Mouse (Mus musculus): ENCODE data around the gene Nt5dc1. TPM values are rescaled to one million over a fixed set of nuclear protein-coding genes. Genes with fewer than 3 reads are reported as not detected.

The Nt5dc1 gene
- polyA plus RNA-seq, 1 experiment from 2014 or later, result 2.0 TPM

GRCm38 (mm10) chr10:34368138-34368537 is 50.2 kb downstream of the Nt5dc1 start:
- Histone ChIP-seq H3K4me2 (no peak overlapping the region), H3K4me1 (no peaks in the 10 kb centered on the region), H3K27ac (replicated peaks) (no peak overlapping the region), H3K4me3 (replicated peaks) (no peak overlapping the region), H3K9ac (replicated peaks) (no peak overlapping the region), H3K27me3 (replicated peaks) (no peaks in the 10 kb centered on the region), H3K36me3 (no peaks in the 10 kb centered on the region), H3K9me3 (replicated peaks) (no peaks in the 10 kb centered on the region)
- no peak for ATAC-seq (ENCODE audit: low FRiP score)
- 73% methylated on average over 5 of the region's 5 CpGs for WGBS

- Histone ChIP-seq H3K9me3 (replicated peaks) (no peaks in the 10 kb centered on the region), H3K4me2 (no peak overlapping the region), H3K4me3 (replicated peaks) (no peak overlapping the region), H3K9ac (replicated peaks) (no peak overlapping the region), H3K27me3 (replicated peaks) (no peaks in the 10 kb centered on the region), H3K27ac (replicated peaks) (no peak overlapping the region), H3K4me1 (no peaks in the 10 kb centered on the region), H3K36me3 (no peaks in the 10 kb centered on the region)
- ATAC-seq (ENCODE audit: low FRiP score), result no peak
Observed at GRCm38 (mm10) chr10:34363756-34364155, 54.6 kb downstream of the Nt5dc1 start.

- WGBS, result 70% methylated on average over 3 of the region's 3 CpGs
- no peak overlapping the region for H3K4me3 ChIP-seq (replicated peaks)
- no peak overlapping the region for H3K4me2 ChIP-seq
- H3K36me3 ChIP-seq, result no peaks in the 10 kb centered on the region
- no peak for ATAC-seq (ENCODE audit: low FRiP score)
- no peaks in the 10 kb centered on the region for H3K4me1 ChIP-seq
- no peak overlapping the region for H3K27ac ChIP-seq (replicated peaks)
- H3K27me3 ChIP-seq (replicated peaks), result no peaks in the 10 kb centered on the region
- no peak overlapping the region for H3K9ac ChIP-seq (replicated peaks)
- no peaks in the 10 kb centered on the region for H3K9me3 ChIP-seq (replicated peaks)
Observed at GRCm38 (mm10) chr10:34358263-34358662, 60.1 kb downstream of the Nt5dc1 start.

- no peak overlapping the region for H3K9ac ChIP-seq (replicated peaks)
- H3K36me3 ChIP-seq, result no peaks in the 10 kb centered on the region
- no peaks in the 10 kb centered on the region for H3K27me3 ChIP-seq (replicated peaks)
- no peaks in the 10 kb centered on the region for H3K4me1 ChIP-seq
- H3K27ac ChIP-seq (replicated peaks), result no peak overlapping the region
- no peak for ATAC-seq (ENCODE audit: low FRiP score)
- WGBS, result 89% methylated on average over 4 of the region's 4 CpGs
- no peaks in the 10 kb centered on the region for H3K9me3 ChIP-seq (replicated peaks)
- no peak overlapping the region for H3K4me3 ChIP-seq (replicated peaks)
- no peak overlapping the region for H3K4me2 ChIP-seq
Observed at GRCm38 (mm10) chr10:34352166-34352565, 66.2 kb downstream of the Nt5dc1 start.

GRCm38 (mm10) chr10:34341886-34342285 is 76.5 kb downstream of the Nt5dc1 start:
- Histone ChIP-seq H3K36me3 (no peaks in the 10 kb centered on the region), H3K9ac (replicated peaks) (no peak overlapping the region)

GRCm38 (mm10) chr10:34341014-34341413 is 77.3 kb downstream of the Nt5dc1 start:
- no peaks in the 10 kb centered on the region for H3K36me3 ChIP-seq
- H3K27me3 ChIP-seq (replicated peaks), result no peaks in the 10 kb centered on the region
- H3K27ac ChIP-seq (replicated peaks), result no peak overlapping the region
- no peak overlapping the region for H3K4me2 ChIP-seq
- no peak for ATAC-seq (ENCODE audit: low FRiP score)
- no peak overlapping the region for H3K4me3 ChIP-seq (replicated peaks)
- no peaks in the 10 kb centered on the region for H3K4me1 ChIP-seq
- H3K9ac ChIP-seq (replicated peaks), result no peak overlapping the region
- 81% methylated on average over 6 of the region's 6 CpGs for WGBS
- H3K9me3 ChIP-seq (replicated peaks), result no peaks in the 10 kb centered on the region

More at GRCm38 (mm10) chr10:34341886-34342285, 76.5 kb downstream of the Nt5dc1 start:
- no peaks in the 10 kb centered on the region for H3K27me3 ChIP-seq (replicated peaks)
- H3K27ac ChIP-seq (replicated peaks), result no peak overlapping the region
- ATAC-seq (ENCODE audit: low FRiP score), result no peak
- WGBS, result 69% methylated on average over 1 of the region's 1 CpGs
- no peaks in the 10 kb centered on the region for H3K9me3 ChIP-seq (replicated peaks)
- no peak overlapping the region for H3K4me2 ChIP-seq
- H3K4me3 ChIP-seq (replicated peaks), result no peak overlapping the region
- H3K4me1 ChIP-seq, result no peaks in the 10 kb centered on the region

GRCm38 (mm10) chr10:34328310-34328709 is 90.0 kb downstream of the Nt5dc1 start:
- no peaks in the 10 kb centered on the region for H3K9me3 ChIP-seq (replicated peaks)
- no peak overlapping the region for H3K9ac ChIP-seq (replicated peaks)
- 8% methylated on average over 2 of the region's 2 CpGs for WGBS
- H3K4me3 ChIP-seq (replicated peaks), result no peak overlapping the region
- peak; percentile 79; the same call in 1 of the 2 replicates for ATAC-seq (ENCODE audit: low FRiP score)
- no peak overlapping the region for H3K4me2 ChIP-seq
- no peaks in the 10 kb centered on the region for H3K4me1 ChIP-seq
- no peak overlapping the region for H3K27ac ChIP-seq (replicated peaks)
- no peaks in the 10 kb centered on the region for H3K27me3 ChIP-seq (replicated peaks)
- H3K36me3 ChIP-seq, result no peaks in the 10 kb centered on the region

- Histone ChIP-seq H3K27me3 (replicated peaks) (no peaks in the 10 kb centered on the region), H3K27ac (replicated peaks) (no peak overlapping the region), H3K4me1 (no peaks in the 10 kb centered on the region), H3K36me3 (no peaks in the 10 kb centered on the region), H3K4me2 (no peak overlapping the region), H3K9me3 (replicated peaks) (no peaks in the 10 kb centered on the region), H3K4me3 (replicated peaks) (no peak overlapping the region), H3K9ac (replicated peaks) (no peak overlapping the region)
- no peak for ATAC-seq (ENCODE audit: low FRiP score)
- WGBS, result 70% methylated on average over 5 of the region's 5 CpGs
Observed at GRCm38 (mm10) chr10:34327144-34327543, 91.2 kb downstream of the Nt5dc1 start.

- no peak overlapping the region for H3K4me3 ChIP-seq (replicated peaks)
- no peaks in the 10 kb centered on the region for H3K36me3 ChIP-seq
- H3K4me2 ChIP-seq, result no peak overlapping the region
- no peak overlapping the region for H3K9ac ChIP-seq (replicated peaks)
- no peak overlapping the region for H3K27ac ChIP-seq (replicated peaks)
- 18% methylated on average over 4 of the region's 4 CpGs for WGBS
- no peaks in the 10 kb centered on the region for H3K4me1 ChIP-seq
- H3K27me3 ChIP-seq (replicated peaks), result no peaks in the 10 kb centered on the region
- H3K9me3 ChIP-seq (replicated peaks), result no peaks in the 10 kb centered on the region
- ATAC-seq (ENCODE audit: low FRiP score), result no peak
Observed at GRCm38 (mm10) chr10:34326701-34327100, 91.7 kb downstream of the Nt5dc1 start.

GRCm38 (mm10) chr10:34320809-34321208 is 97.5 kb downstream of the Nt5dc1 start:
- 82% methylated on average over 2 of the region's 2 CpGs for WGBS
- H3K4me3 ChIP-seq (replicated peaks), result no peak overlapping the region
- no peak overlapping the region for H3K4me2 ChIP-seq
- no peak overlapping the region for H3K27ac ChIP-seq (replicated peaks)
- H3K9ac ChIP-seq (replicated peaks), result no peak overlapping the region
- H3K36me3 ChIP-seq, result no peaks in the 10 kb centered on the region
- no peaks in the 10 kb centered on the region for H3K9me3 ChIP-seq (replicated peaks)
- H3K27me3 ChIP-seq (replicated peaks), result no peaks in the 10 kb centered on the region
- ATAC-seq (ENCODE audit: low FRiP score), result no peak
- peaks cover 19% of the 10 kb centered on the region for H3K4me1 ChIP-seq

GRCm38 (mm10) chr10:34317217-34317606 is 101.1 kb downstream of the Nt5dc1 start:
- WGBS, result 8% methylated on average over 2 of the region's 2 CpGs
- ATAC-seq (ENCODE audit: low FRiP score), result peak; percentile 56
- Histone ChIP-seq H3K9ac (replicated peaks) (no peak overlapping the region), H3K27ac (replicated peaks) (peak overlapping the region; percentile 82), H3K9me3 (replicated peaks) (no peaks in the 10 kb centered on the region), H3K36me3 (no peaks in the 10 kb centered on the region), H3K4me1 (peaks cover 28% of the 10 kb centered on the region), H3K4me2 (peak overlapping the region; percentile 55), H3K27me3 (replicated peaks) (no peaks in the 10 kb centered on the region), H3K4me3 (replicated peaks) (peak overlapping the region; percentile 25; the same call in 1 of the 2 replicates)

- peak overlapping the region; percentile 55 for H3K4me2 ChIP-seq
- H3K9me3 ChIP-seq (replicated peaks), result no peaks in the 10 kb centered on the region
- H3K27me3 ChIP-seq (replicated peaks), result no peaks in the 10 kb centered on the region
- WGBS, result 2% methylated on average over 3 of the region's 3 CpGs
- peak overlapping the region; percentile 82 for H3K27ac ChIP-seq (replicated peaks)
- no peaks in the 10 kb centered on the region for H3K36me3 ChIP-seq
- peak overlapping the region; percentile 25 for H3K4me3 ChIP-seq (replicated peaks)
- no peak overlapping the region; the same call in none of the 2 replicates for H3K9ac ChIP-seq (replicated peaks)
- H3K4me1 ChIP-seq, result peaks cover 28% of the 10 kb centered on the region
- ATAC-seq (ENCODE audit: low FRiP score), result peak; percentile 93
Observed at GRCm38 (mm10) chr10:34316571-34317216, 101.7 kb downstream of the Nt5dc1 start.

All from neural tube, embryonic 15.5 days (tissue).